Mouse (Mus musculus): ENCODE measurements around the gene Rgs1.

Rgs1 gene

GRCm38 (mm10) chr1:144197684-144198083 is 51.4 kb downstream of the Rgs1 start:
- peak; percentile 56 for DNase-seq (ENCODE audit: low spot score)
